Mouse (Mus musculus): Measurements from ENCODE around the gene Gpm6b.

- no peak for TF ChIP-seq CTCF (IDR thresholded peaks at IDR 0.05; ENCODE audit: low read depth, low read length)
- TF ChIP-seq TAL1 (conservative IDR thresholded peaks at IDR 0.05; ENCODE audit: low read depth, low read length), result no peak
Measured at GRCm38 (mm10) chrX:166304355-166304754, 65.6 kb downstream of the Gpm6b start.
